Mouse (Mus musculus): Measurements from ENCODE around the gene Snapc2.

Snapc2 gene

DNA sequence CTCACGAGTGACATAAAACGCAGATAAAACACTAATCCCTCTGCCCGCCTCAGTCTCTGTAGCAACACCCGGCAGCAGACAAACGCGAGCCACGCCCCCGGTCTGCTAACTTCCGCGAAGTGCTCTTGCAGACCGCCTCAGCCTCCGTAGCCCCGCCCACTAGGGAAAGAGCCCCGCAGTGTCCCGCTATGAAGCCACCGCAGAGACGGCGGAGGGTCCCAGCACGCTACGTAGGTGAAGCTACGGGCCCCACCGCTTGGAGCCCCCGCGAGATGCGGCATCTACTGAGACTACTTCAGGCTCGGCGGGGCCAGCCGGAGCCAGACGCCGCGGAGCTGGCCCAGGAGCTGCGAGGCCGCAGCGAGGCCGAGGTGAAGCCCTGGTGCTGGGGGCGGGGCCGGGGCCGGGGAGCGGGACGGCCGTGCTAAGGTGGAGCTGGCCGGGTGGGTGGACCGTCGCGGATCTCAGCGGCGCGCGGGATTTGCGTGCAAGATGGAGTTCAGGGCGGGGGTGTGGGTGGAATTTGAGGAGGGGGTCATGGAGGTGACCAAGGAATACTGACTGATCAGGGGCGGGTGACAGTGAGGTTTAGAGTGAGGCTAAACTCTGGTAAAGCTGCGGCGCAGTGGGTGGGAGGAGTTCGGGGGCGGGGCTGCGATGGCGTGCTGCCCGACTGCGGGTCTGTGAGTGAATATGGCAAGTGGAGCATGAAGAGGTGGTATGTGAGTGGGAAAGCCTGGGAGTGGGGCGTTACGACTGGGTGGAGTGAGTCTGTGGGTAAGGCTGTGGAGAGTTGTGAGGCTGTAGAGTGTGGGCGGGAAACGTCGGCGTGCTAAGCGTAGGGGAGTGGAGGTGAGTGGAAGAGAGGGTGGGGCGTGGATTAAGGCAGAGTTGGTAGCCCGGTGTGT, at the start of gene Snapc2:
TSS of gene Snapc2 (plus strand) at position 147 of the 908 bp plus-strand sequence.
- peak; percentile 92 to 94 for DNase-seq (ENCODE audit: low spot score in 2 of 2)

GRCm38 (mm10) chr8:4205246-4206123, 47.4 kb upstream of the Snapc2 start:
- no peak for DNase-seq (ENCODE audit: low spot score in 2 of 2)

DNA sequence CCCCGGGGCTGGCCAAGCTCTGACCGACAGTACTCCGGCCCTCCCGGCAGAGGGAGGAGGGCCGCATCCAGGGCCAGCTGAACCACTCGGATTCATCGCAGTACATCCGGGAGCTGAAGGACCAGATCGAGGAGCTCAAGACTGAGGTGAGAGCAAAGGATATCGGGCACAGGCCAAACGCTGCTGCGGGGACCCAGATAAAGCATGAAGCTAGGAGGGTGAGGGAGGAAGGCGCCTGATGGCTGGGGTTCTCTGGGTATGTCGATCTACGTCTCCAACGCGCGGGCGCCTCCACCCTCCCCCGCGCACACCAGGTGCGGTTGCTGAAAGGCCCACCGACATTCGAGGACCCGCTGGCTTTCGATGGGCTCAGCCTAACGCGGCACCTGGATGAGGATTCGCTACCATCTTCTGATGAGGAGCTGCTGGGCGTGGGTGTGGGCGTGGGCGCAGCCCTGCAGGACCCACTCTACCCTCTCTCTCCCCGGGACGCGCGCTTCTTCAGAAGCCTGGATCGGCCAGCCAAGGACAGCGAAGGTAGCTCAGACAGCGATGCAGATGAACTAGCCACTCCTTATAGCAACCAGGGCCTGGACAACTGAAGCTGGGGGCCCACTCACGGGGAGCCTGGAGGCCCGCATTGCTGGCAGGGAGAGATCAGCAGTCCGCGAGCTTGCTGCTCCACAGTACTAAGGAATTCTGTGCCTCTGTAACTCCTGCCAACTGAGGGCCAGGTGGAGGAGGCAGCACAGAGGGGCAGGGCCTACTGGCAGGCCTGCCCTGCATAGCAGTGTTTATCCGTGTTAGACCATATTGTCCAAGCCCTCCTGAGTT, 46.5 kb upstream of the Snapc2 start:
- no peak for DNase-seq (ENCODE audit: low spot score in 2 of 2)

- no peak for DNase-seq (ENCODE audit: low spot score in 2 of 2)
Observed at GRCm38 (mm10) chr8:4207016-4207350, 45.9 kb upstream of the Snapc2 start.

- no peak for DNase-seq (ENCODE audit: low spot score in 2 of 2)
Observed at GRCm38 (mm10) chr8:4211097-4211496, 41.8 kb upstream of the Snapc2 start.

DNA sequence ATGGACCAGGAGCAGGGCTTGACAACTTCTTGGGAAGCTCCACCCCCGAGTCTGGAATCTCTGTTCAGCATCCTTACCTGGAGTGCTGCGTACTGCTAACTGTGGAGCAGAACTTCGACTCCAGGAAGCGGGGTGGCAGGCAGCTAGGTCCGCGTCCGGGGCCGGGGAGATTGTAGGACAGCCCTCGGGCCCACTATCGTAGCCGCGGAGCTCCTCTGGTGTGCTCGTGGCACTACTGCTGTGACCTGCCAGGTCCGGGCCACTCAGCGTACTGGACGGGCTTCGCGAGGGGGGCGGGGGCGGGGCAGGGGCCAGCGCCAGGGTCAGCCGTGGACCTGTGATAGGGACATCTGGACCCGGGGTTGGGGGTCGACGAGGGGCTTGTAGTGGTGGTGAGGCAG, 40.1 kb upstream of the Snapc2 start:
- peak in 1 of 2 experiments; percentile 16 for DNase-seq (ENCODE audit: low spot score in 2 of 2)

- DNase-seq (ENCODE audit: low spot score in 2 of 2), result peak; percentile 46 to 61
Observed at GRCm38 (mm10) chr8:4213210-4214005, 39.5 kb upstream of the Snapc2 start.

GRCm38 (mm10) chr8:4214006-4214980, 38.6 kb upstream of the Snapc2 start:
- peak; percentile 85 to 94 for DNase-seq (ENCODE audit: low spot score in 2 of 2)

- no peak for DNase-seq (ENCODE audit: low spot score in 2 of 2)
Observed at GRCm38 (mm10) chr8:4216296-4216695, 36.6 kb upstream of the Snapc2 start.

DNA sequence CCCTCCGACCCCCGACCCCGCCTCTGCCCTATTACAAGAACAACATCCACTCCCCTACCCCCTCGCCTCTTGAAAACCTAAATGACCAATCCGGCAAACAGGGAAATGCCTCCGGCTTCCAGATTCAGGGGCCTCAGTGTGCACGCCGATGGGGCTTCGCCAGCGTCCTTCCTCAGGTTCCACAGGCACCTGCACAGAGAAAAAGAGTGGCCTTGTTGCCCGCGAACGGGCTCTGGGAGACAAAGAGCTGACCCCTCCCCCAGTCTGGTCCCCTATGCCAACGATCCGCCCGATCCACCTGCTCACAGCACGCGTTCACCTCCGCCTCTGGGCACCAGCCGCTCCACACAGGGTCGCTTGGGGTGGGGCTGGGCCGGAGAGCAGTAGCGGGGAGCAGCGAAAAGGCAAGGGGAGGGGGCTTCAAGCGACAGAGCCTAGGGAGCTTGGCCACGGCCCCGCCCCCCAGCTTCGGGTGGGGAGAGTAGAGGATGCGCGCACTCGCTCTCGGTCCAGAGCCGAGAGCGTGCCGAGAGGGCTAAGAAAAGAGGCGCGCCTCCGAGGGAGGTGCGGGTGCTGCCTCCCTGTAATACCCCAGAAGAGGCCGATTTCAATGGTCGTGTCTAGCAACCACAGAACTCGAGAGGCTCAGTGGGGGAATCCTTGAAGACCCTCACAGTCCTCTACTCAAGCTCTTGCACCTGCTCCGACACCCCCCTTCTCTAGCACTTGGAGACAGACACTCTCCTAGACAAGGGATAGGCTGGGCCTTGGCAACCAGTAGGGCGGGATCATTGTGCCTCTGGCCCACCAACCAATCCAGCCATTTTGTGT, 35.9 kb upstream of the Snapc2 start, which contains the start of gene Prr36:
TSS of gene Prr36 (minus strand) at position 669 of the 831 bp plus-strand sequence.
- DNase-seq (ENCODE audit: low spot score in 2 of 2), result no peak

- DNase-seq (ENCODE audit: low spot score in 2 of 2), result no peak
Observed at GRCm38 (mm10) chr8:4219617-4220016, 33.3 kb upstream of the Snapc2 start.

DNA sequence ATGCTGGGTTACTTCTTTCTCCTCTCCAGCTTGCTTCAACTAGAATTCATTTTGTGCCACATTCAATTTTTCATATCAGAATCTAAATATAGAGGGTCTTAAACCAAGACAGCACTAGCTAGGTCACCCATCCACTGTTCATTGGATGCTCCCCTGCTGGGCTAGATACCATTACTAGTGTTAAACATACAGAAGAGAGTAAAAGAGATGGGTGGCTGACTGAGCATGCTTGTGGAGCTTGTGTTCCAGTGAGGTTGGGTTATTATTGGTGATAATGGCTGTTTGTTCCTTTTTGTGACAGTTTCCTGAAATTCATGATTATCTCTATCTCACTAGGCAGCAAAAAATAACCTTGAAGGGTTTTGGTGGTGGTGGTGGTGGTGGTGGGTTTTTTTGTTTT, 30.8 kb upstream of the Snapc2 start:
- DNase-seq (ENCODE audit: low spot score in 2 of 2), result no peak

DNA sequence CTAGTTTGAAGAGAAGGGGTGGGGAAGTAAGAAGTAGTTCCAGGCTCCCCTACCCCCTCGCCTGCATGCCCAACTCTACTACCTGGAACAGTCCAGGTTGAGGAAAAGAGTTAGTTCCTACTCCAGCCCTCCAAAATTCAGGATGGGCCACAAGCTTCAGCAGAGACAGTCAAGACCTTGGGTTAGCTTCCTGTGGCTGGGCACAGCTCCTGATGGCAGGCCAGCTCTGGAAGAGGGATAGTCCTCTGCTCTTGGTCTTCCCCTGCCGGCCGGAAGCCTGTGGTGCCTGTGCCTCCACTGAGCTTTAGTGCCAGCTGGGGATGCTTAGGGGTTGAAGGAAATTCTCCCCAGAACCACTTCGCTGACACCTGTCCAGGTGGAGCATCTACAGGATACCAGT, 26.6 kb upstream of the Snapc2 start:
- no peak for DNase-seq (ENCODE audit: low spot score in 2 of 2)

DNA sequence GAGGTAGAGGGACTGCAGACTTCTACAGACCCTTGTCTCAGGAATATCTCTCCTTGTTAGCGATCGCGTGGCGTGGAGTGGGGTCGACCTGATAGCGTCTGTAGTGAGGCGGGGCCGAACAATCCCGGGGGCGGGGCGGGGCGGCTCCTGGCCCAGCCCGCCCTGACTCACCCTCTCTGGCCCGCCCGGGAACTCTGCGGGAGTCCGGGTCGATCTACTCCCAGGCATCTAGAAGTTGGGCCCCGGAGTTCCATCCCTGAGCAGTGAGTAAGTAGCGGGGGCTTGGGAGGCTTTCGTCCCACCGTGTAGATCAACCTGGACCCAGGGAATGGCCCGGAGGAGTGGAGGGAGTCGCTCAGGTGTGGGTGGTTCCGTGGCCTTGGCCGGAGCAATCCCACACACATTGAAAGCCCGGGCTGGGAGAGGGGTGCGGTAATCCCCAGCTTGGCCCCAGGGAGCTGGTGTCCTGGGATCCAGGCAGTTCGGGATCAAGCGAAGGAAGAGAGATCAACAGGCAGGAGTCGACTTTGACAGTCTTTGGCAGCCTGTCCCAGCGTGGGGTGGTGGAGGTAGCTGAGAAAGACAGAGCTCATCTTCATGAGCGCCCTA, 26.0 kb upstream of the Snapc2 start, which contains the start of gene Lrrc8e:
TSS of gene Lrrc8e (plus strand) at position 89 of the 609 bp plus-strand sequence.
- DNase-seq (ENCODE audit: low spot score in 2 of 2), result no peak

DNA sequence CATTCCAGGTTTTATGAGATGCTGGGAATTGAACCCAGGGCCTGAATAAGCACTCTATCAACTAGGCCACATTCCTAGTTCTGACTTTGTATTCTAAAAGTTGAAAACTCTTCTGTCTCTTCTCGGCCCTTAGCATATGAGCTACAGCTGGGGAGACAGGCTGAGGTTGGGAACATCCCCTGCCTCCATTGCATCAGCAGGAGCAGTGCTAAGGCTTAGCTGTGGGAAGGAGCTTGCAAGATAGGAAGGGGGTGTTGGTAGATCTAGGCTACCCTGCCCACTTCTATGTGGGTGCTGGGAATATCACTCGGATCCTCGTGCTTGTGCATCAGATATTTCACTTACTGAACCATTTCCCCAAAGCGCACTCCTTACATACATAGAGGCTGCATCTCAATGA, 25.0 kb upstream of the Snapc2 start:
- no peak for DNase-seq (ENCODE audit: low spot score in 2 of 2)

GRCm38 (mm10) chr8:4229784-4230183, 23.1 kb upstream of the Snapc2 start:
- DNase-seq (ENCODE audit: low spot score in 2 of 2), result no peak

GRCm38 (mm10) chr8:4230612-4231351, 22.1 kb upstream of the Snapc2 start:
- no peak for DNase-seq (ENCODE audit: low spot score in 2 of 2)

Measured in natural killer cell, adult 2 months (primary cell).